Mouse (Mus musculus) v-Abl transformed pro-B cells (cell line): ENCODE measurements around the gene Plod3.

Source experiments
- in situ Hi-C, 2 experiments: fragments of 400-800 bp; cut with MboI; formaldehyde crosslinking; loops; one replicate each; pipeline ENCODE4 v1.15.1; 2025; ENCODE audit not compliant: unreplicated experiment in 2 of 2

The Plod3 gene

DNA sequence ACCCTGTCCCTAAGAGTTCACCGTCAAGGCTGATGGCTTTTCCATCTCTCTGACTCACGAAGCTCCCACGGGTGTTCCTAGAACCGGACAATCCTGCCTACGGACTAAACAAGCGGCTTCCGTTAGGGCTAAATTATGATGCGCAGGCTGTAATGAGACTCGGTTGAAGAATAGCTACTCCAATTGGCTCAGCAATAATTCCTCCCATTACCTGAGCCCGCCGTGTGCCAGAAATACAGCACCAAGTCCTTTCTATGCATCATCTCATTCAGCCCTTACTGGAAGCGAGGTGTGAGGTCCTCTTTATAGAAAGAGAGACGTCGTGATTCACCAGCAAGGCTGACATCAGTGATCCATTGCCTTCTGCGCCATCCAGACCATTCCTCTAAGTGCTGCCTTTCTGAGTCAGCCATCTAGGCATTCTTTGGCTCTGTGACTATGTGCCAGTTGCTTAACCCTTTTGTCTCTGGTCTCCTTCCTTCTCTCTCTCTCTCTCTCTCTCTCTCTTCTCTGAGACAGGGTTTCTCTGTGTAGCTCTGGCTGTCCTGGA lies 25.7 kb downstream of the Plod3 start:
- in situ Hi-C loops: no loop called here

DNA sequence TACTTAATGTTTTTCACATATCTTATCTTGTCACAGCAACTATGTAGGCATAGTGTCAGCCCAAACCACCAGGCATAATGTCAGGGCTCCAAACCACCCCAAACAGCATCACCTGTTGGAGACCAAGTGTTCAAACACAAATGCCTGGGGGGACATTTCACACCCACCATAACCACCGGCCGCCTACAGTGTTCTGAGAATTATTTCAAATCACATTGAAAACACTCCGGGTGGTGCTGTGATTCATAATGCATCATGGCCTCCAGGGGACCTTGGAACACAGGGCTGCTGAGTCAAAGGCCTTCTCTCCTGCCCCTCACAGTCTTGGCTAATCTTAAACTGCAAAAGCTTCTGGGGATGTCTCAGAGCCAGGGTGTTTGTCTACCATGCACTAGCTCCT lies 29.1 kb downstream of the Plod3 start:
- in situ Hi-C loops: no loop called here

DNA sequence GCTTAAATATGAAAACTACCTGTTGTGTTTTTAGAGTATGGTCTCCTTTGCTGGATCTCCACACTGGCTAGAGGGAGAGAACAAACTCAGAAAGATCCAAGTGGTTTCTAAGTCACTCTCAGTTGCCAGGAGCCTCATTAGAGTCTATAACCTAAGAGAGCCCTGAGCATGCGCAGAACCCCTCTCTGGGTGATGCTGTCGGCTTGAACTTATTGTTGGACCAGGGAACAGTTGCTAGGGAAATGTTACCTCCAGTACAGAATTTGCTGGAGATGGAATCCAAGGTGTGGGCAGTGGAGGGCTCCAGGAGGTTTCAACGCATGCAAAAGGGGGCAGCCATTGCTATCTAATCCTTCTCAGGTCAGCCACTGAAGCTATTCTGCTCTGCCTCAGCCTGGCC lies 37.5 kb downstream of the Plod3 start:
- in situ Hi-C loops: loop anchor here (5.0 kb wide), 1 partner anchor 83 kb away; no protein-coding TSS in a partner anchor

DNA sequence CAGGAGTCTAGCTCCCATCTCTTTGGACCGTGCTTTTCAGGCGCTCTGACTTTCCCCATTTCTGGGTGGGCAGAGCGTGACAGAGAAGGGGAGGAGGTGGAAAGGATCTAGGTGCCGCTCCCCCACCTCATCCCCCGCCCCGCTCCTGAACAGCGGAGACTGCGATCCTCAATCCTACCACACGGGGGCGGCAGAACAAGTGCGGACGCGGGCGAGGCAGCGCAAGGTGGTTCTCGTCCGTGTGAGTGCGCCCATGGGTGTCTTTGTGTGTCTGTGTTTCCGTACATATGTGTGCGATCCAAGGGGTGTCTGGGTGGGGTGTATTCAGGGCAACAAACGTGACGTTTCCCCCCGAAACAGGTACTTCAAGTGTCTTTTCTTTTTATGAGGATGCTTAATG lies 38.3 kb downstream of the Plod3 start:
- in situ Hi-C loops: no loop called here

DNA sequence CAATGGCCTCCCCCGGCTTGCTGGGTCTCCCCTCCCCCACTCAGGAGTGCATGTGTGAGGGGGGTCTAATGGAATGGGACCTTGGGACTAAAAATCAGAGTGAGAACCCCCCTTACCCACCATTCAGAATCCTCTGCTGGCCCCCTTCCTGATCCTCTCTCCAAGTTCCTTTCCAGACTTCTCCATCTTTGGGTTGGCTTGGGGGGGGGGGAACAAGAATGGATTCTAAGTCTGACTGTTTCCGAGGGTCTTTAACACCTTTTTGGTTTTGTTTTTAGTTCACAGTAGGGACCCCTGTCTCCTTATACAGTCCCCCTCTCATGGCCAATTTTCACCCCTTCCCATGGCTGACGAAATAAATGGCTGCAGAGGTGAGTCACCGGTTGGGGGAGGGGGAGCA lies 39.3 kb downstream of the Plod3 start, which contains the start of gene Vgf:
Gene Vgf (plus strand): TSS at position 301 of the 400 bp plus-strand sequence.
- in situ Hi-C loops: no loop called here

DNA sequence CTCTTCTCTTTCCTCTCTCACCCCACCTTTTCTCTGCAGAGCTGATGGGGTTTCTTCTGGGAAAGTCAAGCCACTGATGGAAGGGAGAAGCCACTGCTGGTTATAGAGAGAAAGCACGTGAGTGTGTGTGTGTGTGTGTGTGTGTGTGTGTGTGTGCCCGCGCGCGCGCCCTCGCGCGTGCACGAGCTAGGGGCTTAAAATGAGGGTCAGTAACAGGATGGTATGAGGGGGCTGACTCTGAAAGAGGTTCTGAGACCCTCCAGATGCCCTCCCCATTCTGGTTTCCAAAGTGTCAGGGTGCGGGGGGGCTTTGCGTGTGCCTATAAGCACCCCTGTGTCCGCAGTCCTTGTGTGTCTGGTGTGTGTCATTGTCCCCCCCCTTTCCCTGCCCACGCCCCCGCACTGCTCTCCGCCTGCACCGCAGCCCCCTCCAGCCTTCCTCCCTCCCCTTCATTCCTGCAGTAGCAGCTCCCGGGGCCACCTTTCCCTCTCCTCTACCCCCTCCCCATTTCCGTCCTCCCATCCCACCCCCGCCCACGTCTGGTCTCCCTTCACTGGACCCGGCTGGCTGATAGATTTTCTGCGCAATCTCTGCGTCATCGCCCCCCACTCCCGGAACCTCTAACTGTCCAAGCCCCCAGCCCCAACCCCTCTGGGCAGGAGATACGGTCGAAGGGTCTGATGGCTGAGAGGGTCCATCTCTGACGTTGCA lies 41.9 kb downstream of the Plod3 start:
- in situ Hi-C loops: no loop called here

DNA sequence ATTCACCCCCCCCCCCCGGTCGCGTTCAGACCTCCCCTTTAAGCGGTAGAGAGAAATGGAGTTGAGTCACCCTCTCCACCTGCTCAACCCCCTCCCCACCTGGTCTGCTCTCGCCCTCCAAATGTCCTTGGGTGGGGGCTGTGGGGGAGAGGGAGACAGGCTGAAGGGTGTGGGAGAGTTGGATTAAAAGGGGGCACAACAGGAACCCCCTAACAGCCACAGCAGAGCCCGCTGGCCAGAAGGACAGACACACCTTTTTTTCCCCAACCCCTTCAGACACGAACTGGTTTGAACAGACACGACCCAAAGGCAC lies 42.4 kb downstream of the Plod3 start:
- in situ Hi-C loops: no loop called here

DNA sequence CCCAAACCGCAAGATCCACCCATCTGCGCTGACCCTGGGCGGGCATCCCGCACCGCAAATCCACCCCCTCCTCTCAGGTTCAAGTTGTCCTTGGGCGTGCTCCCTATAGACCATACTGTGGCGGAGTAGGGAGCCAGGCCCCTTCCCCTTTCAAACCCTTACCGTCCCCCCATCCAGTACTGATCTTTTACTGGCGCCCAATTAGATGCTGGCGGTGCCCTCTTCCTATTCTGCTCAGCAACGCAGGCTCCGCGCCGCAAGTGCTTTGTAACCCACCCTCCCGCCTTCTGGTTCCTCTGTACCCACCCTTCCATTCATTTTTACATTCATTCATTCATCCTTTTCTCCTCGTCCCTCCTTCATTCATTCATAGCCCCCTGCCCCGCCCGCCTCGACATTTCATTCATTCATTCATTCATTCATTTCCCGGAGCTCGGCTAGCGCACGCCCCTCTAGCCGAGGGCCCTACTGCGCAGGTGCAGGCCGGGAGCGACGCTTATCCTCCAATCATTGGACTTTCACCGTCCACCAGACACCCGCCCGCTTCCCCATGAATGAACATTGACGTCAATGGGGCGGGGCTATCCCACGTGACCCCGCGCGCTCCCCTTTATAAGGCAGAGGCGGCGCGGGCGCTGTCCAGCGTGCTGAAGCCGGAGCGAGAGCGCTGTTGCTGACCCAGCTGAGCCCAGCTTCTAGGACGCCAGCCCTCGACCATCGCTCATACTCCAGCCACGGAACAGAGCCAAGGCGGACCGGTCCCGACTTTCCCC lies 43.0 kb downstream of the Plod3 start:
- in situ Hi-C loops: no loop called here

DNA sequence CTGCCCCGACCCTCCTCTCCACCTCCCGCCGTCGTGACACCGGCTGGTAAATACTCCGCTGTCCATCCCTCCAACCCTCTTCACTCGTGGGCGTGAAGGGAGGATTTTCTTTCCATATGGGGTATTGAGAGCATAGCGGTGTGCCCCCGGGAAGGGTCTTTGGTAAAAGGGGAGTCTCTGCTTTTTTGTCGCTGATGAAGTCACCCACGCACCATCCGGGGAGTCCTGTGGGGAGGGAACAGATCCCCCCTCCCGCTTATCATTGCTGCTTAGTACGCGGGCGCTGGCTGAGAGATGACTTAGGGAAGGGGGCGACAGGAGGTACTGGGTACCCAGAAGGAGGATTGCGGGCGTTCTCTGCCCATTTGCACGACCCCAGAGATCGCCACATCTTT lies 43.6 kb downstream of the Plod3 start:
- in situ Hi-C loops: no loop called here

DNA sequence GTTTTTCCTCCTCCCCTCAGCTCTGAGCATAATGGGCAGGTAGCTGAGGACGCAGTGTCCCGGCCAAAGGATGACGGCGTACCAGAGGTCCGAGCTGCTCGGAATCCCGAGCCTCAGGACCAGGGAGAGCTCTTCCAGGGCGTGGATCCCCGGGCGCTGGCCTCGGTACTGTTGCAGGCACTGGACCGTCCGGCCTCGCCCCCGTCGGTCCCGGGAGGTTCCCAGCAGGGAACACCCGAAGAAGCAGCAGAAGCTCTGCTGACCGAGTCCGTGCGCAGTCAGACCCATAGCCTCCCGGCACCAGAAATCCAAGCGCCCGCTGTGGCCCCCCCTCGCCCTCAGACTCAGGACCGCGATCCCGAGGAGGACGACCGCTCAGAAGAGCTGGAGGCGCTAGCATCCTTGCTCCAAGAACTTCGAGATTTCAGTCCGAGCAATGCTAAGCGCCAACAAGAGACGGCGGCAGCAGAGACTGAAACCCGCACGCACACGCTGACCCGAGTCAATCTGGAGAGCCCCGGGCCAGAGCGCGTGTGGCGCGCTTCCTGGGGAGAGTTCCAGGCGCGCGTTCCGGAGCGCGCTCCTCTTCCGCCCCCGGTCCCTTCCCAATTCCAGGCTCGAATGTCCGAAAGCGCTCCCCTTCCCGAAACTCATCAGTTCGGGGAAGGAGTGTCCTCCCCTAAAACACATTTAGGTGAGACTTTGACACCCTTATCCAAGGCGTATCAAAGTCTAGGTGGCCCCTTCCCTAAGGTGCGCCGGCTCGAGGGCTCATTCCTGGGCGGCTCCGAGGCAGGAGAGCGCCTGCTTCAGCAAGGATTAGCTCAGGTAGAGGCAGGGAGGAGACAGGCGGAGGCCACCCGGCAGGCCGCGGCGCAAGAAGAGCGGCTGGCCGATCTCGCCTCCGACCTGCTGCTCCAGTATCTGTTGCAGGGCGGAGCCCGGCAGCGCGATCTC lies 44.5 kb downstream of the Plod3 start:
- in situ Hi-C loops: no loop called here

DNA sequence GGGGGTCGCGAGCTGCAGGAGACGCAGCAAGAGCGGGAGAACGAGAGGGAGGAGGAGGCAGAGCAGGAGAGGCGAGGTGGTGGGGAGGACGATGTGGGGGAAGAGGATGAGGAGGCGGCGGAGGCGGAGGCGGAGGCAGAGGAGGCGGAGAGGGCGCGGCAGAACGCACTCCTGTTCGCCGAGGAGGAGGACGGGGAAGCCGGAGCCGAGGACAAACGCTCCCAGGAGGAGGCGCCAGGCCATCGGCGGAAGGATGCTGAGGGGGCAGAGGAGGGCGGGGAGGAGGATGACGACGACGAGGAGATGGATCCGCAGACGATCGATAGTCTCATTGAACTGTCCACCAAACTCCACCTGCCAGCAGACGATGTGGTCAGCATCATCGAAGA lies 45.2 kb downstream of the Plod3 start:
- in situ Hi-C loops: no loop called here

DNA sequence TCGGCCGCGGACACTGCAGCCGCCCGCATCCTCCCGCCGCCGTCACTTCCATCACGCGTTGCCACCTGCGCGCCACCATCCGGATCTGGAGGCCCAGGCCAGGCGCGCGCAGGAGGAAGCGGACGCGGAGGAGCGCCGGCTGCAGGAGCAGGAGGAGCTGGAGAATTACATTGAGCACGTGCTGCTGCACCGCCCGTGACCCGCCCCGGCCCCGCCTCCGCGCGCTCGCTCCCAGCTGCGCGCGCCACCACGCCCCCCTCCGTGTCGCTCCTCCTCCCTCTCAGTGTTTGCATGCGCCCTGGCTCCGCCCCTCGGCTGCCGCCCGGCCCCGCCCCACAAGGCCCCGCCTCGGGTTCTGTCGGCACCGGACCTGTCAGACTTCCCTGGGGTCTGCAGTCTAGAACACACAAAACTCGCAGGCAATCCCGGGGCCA lies 45.8 kb downstream of the Plod3 start:
- in situ Hi-C loops: no loop called here

DNA sequence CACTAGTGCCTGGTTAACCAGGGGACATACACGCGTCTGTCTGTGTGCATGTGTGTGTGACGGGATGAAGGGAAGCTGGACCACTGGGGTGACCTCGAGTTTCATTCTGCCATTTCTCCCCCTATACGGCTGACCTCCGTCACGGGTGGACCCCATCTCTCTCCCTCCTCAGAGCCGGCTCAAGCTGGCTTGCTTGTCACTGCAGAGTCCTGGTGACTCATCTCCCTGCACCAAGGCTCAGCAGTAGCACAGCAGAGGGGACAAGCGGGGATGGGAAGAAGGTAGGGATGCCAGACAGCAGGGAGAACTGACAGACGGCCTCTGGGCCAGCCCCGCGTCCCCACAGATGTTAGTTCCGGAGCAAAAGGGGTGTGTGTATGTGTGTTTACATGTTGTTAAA lies 49.4 kb downstream of the Plod3 start:
- in situ Hi-C loops: no loop called here

DNA sequence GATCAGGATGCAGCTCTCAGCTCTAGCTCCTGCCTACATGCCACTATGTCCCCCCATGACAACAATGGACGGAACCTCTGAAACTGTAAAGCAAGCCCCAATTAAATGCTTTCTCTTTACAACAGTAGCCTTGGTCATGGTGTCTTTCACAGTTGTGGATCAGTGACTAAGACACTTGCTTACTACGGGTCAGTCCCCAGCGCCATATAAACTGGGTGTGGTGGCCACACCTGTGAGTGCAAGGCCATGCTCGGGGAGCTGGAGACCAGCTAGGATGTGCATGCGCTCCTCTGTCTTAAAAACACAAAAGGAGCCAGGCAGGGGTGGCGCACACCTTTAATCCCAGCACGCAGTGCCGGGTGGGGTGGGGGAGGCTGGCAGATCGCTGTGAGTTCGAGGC lies 52.6 kb downstream of the Plod3 start:
- in situ Hi-C loops: no loop called here

DNA sequence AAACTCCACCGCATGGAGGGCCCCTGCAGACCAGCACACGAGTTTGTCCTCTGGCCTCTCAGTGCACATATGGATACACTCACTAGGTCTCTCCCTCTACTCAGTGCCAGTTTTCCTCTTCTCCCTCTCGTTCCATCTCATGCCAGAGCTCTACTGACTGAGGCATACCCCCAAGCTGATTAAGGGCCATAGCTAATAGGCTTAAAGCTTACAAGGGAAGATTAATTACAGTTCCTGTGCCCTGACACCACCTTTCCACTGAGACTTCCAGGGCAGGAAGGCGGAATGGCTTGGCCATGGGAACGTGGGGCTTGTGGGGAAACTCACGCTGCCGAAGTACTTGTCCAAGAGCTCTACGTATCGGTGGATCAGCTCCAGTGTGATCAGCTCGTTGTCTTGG lies 54.6 kb downstream of the Plod3 start:
- in situ Hi-C loops: no loop called here

DNA sequence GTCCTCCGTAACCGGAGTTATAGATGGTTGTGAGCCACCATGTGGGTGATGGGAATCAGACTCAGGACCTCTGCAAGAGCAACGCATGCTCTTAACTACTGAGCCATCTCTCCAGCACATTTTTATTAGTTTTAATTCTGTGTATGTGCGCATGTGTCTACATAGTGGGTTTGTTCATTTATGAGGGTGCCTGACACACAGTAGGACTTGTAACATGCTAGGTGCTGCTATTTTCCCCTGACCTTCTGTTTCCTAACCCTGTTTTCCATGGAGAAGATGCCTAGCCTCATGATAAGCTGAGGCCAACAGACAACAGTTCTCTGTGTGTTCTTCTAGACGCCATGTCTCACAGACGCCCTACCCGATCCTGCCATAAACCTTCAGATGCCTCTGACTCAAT lies 57.2 kb downstream of the Plod3 start:
- in situ Hi-C loops: no loop called here

DNA sequence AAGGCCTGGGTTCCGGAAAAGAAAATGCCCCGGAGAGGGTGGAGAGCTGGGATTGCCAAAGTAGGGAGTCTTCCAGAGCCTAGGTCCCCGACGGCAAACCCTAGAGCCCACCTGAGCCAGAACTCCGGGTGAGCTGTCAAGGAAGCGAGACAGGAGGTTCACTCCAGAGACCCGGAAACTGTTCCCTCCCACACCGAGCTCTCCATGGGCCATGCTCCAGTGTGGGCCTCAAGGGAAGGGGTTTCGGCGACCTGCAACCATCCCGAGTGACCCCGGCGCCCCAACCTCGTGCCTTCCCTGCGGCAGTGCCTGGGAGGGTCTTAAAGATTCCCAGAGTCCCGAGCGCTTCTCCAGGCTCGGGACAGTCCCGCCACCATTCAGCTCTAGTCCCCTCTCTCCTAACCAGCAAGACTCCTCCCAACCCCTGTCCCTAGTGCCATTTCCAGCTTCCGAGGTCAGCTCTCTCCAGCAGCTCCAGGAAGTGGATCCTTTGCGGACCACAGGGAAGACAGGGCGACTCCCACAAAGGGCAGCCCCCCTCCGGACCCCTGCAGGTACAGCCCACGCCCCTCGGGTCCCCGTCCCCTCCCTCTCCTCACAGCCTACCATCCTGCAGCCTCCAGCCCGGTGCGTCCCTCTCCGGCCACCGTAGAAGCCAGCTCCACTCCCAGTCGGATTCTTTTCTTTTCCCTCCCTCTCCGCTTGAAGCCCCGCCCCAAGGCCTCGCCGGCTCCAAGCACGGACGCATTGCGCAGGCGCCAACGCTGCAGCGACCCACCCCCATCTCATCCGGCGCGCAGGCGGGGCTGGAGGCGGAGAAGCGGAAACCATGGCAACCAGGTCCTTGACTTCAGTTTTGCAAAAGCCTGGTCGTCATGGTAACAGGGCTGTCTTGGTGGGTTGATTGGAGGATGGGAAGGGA lies 58.8 kb downstream of the Plod3 start, which contains the start of gene Ap1s1:
Gene Ap1s1 (minus strand): TSS at position 734 of the 922 bp plus-strand sequence.
- in situ Hi-C loops: no loop called here
